In genomic region chr2:173409433-173409832, GRCm38 (mm10) we compare ENCODE assay signal across 9 mouse cellular contexts.
DNase-seq lines count a peak whose midpoint lies in the region; ATAC-seq lines count a peak whose summit lies in the region.
"Had no signal": no experiment of that assay in that cellular context is flagged by ENCODE, and none has a peak within 500 bp of the region (broad histone marks: within the 10 kb centered on the region; RNA-seq: fewer than 3 reads in every experiment).

No protein-coding gene starts in this region.

- no peaks in the 10 kb centered on the region for H3K36me3 ChIP-seq in forebrain, embryonic 10.5 days (replicated peaks)
- H3K36me3 ChIP-seq in forebrain, embryonic 14.5 days (ENCODE audit: control insufficient read depth, insufficient read depth, low read length) = no peaks in the 10 kb centered on the region
- H3K36me3 ChIP-seq in midbrain, embryonic 10.5 days = no peaks in the 10 kb centered on the region
- H3K36me3 ChIP-seq in midbrain, embryonic 15.5 days (replicated peaks) = no peaks in the 10 kb centered on the region
- H3K36me3 ChIP-seq in midbrain, embryonic 14.5 days (ENCODE audit: control insufficient read depth, insufficient read depth, low read length) = no peaks in the 10 kb centered on the region
- H3K36me3 ChIP-seq: limb, embryonic 13.5 days had no signal

- 46% methylated on average over 16 of the region's 16 CpGs for WGBS in forebrain, embryonic 10.5 days
- WGBS in forebrain, embryonic 14.5 days = 29% methylated on average over 16 of the region's 16 CpGs
- WGBS in midbrain, embryonic 10.5 days = 61% methylated on average over 16 of the region's 16 CpGs
- 26% methylated on average over 16 of the region's 16 CpGs for WGBS in midbrain, embryonic 15.5 days
- 19% methylated on average over 16 of the region's 16 CpGs for WGBS in midbrain, embryonic 14.5 days

- peaks cover 25% of the 10 kb centered on the region; the same call in 1 of the 2 replicates for H3K27me3 ChIP-seq in forebrain, embryonic 10.5 days (ENCODE audit: poor library complexity, severe bottlenecking)
- no peaks in the 10 kb centered on the region for H3K27me3 ChIP-seq in forebrain, embryonic 14.5 days (replicated peaks; ENCODE audit: control insufficient read depth, insufficient read depth, low read length)
- 0 out of 2 replicates have a peak, but pooled peaks cover 4% of the 10 kb centered on the region for H3K27me3 ChIP-seq in midbrain, embryonic 10.5 days (ENCODE audit: low read depth, poor library complexity, severe bottlenecking)
- no peaks in the 10 kb centered on the region for H3K27me3 ChIP-seq in midbrain, embryonic 15.5 days (replicated peaks)
- no peaks in the 10 kb centered on the region for H3K27me3 ChIP-seq in midbrain, embryonic 14.5 days (ENCODE audit: control insufficient read depth, insufficient read depth, low read length)
- H3K27me3 ChIP-seq: limb, embryonic 13.5 days had no signal

- no peak overlapping the region for H3K4me2 ChIP-seq in forebrain, embryonic 14.5 days (ENCODE audit: low read length)
- H3K4me2 ChIP-seq in midbrain, embryonic 15.5 days = no peak overlapping the region
- H3K4me2 ChIP-seq in midbrain, embryonic 14.5 days (ENCODE audit: low read length) = no peak overlapping the region
- H3K4me2 ChIP-seq: limb, embryonic 13.5 days had no signal

- peak; percentile 44 for DNase-seq in forebrain, embryonic 10.5 days (ENCODE audit: extremely low spot score, low spot score)
- no peak for DNase-seq in forebrain, embryonic 14.5 days (ENCODE audit: low spot score)
- peak; percentile 38 for DNase-seq in midbrain, embryonic 10.5 days (ENCODE audit: low spot score)
- peak; percentile 41 for DNase-seq in midbrain, embryonic 14.5 days
- DNase-seq in thymus, postnatal 25 days = peak; percentile 84
- DNase-seq in gastrocnemius, adult 8-10 months (ENCODE audit: low spot score in 2 of 2) = no peak
- no peak for DNase-seq in cerebellum, postnatal 36 days

- ATAC-seq in forebrain, embryonic 14.5 days = no peak
- no peak for ATAC-seq in midbrain, embryonic 15.5 days (replicated peaks)
- no peak for ATAC-seq in midbrain, embryonic 14.5 days (ENCODE audit: low FRiP score, low TSS enrichment)

- peak overlapping the region; percentile 68 for H3K27ac ChIP-seq in forebrain, embryonic 10.5 days
- H3K27ac ChIP-seq in forebrain, embryonic 14.5 days (ENCODE audit: low read depth, low read length) = no peak overlapping the region
- peak overlapping the region; percentile 52; the same call in 1 of the 2 replicates for H3K27ac ChIP-seq in midbrain, embryonic 10.5 days (replicated peaks)
- no peak overlapping the region for H3K27ac ChIP-seq in midbrain, embryonic 15.5 days
- H3K27ac ChIP-seq in midbrain, embryonic 14.5 days (replicated peaks; ENCODE audit: low read depth, low read length) = 0 out of 2 replicates have a peak overlapping the region, but pooled peaks have one; percentile 20
- H3K27ac ChIP-seq: limb, embryonic 13.5 days had no signal

- H3K4me1 ChIP-seq in forebrain, embryonic 10.5 days = peaks cover 57% of the 10 kb centered on the region
- H3K4me1 ChIP-seq in forebrain, embryonic 14.5 days (ENCODE audit: control insufficient read depth, insufficient read depth, low read length) = peaks cover 35% of the 10 kb centered on the region
- peaks cover 44% of the 10 kb centered on the region for H3K4me1 ChIP-seq in midbrain, embryonic 10.5 days
- H3K4me1 ChIP-seq in midbrain, embryonic 15.5 days = peaks cover 34% of the 10 kb centered on the region
- H3K4me1 ChIP-seq in midbrain, embryonic 14.5 days (ENCODE audit: control insufficient read depth, insufficient read depth, low read length) = peaks cover 27% of the 10 kb centered on the region

- no peaks in the 10 kb centered on the region for H3K9me3 ChIP-seq in forebrain, embryonic 10.5 days
- no peaks in the 10 kb centered on the region for H3K9me3 ChIP-seq in forebrain, embryonic 14.5 days (replicated peaks; ENCODE audit: control insufficient read depth, low read length)
- no peaks in the 10 kb centered on the region for H3K9me3 ChIP-seq in midbrain, embryonic 10.5 days (replicated peaks)
- H3K9me3 ChIP-seq in midbrain, embryonic 15.5 days = no peaks in the 10 kb centered on the region
- no peaks in the 10 kb centered on the region for H3K9me3 ChIP-seq in midbrain, embryonic 14.5 days (ENCODE audit: control insufficient read depth, low read length)
- H3K9me3 ChIP-seq: limb, embryonic 13.5 days had no signal

- H3K4me3 ChIP-seq in forebrain, embryonic 10.5 days = no peak overlapping the region
- H3K4me3 ChIP-seq in forebrain, embryonic 14.5 days (ENCODE audit: low read depth, low read length) = no peak overlapping the region
- no peak overlapping the region for H3K4me3 ChIP-seq in midbrain, embryonic 10.5 days
- H3K4me3 ChIP-seq in midbrain, embryonic 15.5 days = no peak overlapping the region
- no peak overlapping the region for H3K4me3 ChIP-seq in midbrain, embryonic 14.5 days (replicated peaks; ENCODE audit: low read depth, low read length)
- H3K4me3 ChIP-seq: limb, embryonic 13.5 days had no signal

- no peak overlapping the region for H3K9ac ChIP-seq in forebrain, embryonic 14.5 days (ENCODE audit: low read length)
- H3K9ac ChIP-seq in midbrain, embryonic 15.5 days = no peak overlapping the region
- H3K9ac ChIP-seq in midbrain, embryonic 14.5 days (replicated peaks; ENCODE audit: low read length) = no peak overlapping the region
- H3K9ac ChIP-seq: limb, embryonic 13.5 days had no signal

Comparison
In these comparisons a context has a peak if more than half of its experiments do, and no peak if none do; other contexts are left out.
1. DNase-seq: peak in forebrain, embryonic 10.5 days (single experiment), midbrain, embryonic 10.5 days (single experiment), midbrain, embryonic 14.5 days (single experiment) and thymus, postnatal 25 days (single experiment); none in forebrain, embryonic 14.5 days (single experiment), gastrocnemius, adult 8-10 months (0 of 2) and cerebellum, postnatal 36 days (0 of 2).
2. H3K27ac ChIP-seq: peak in forebrain, embryonic 10.5 days (single experiment), midbrain, embryonic 10.5 days (single experiment) and midbrain, embryonic 14.5 days (single experiment); none in forebrain, embryonic 14.5 days (single experiment) and midbrain, embryonic 15.5 days (single experiment).